Mouse (Mus musculus) midbrain, embryonic 14.5 days (tissue): Measurements from ENCODE around the gene Suclg2. TPM values are rescaled to one million over a fixed set of nuclear protein-coding genes. Genes with fewer than 3 reads are reported as not detected.

ENCODE experiments used
- ATAC-seq: fragments of 200-750 bp; cut with Nextera tagmentation; 2 replicates; pipeline ENCODE4 v1.8.0; 2017; ENCODE audit warnings: moderate number of reproducible peaks, moderate library complexity; ENCODE audit not compliant: low FRiP score, low TSS enrichment
- DNase-seq: peaks from one replicate; pipeline ENCODE4 v3.0.0-alpha.2; 2015
- H3K27ac ChIP-seq: fragments of 300-500 bp; sonication (generic); replicated peaks from 2 replicates; pipeline ENCODE4 v1.5.1; 2014; ENCODE audit warnings: mild to moderate bottlenecking, low read depth, low read length, moderate library complexity
- H3K27me3 ChIP-seq: fragments of 300-500 bp; sonication (generic); 2 replicates; pipeline ENCODE4 v1.6.1; 2014; ENCODE audit warnings: low read length, control low read depth, mixed read lengths; ENCODE audit not compliant: control insufficient read depth, insufficient read depth
- H3K36me3 ChIP-seq: fragments of 300-500 bp; sonication (generic); 2 replicates; pipeline ENCODE4 v1.6.1; 2014; ENCODE audit warnings: low read length, control low read depth; ENCODE audit not compliant: control insufficient read depth, insufficient read depth
- H3K4me1 ChIP-seq: fragments of 300-500 bp; sonication (generic); 2 replicates; pipeline ENCODE4 v1.6.1; 2014; ENCODE audit warnings: mild to moderate bottlenecking, antibody characterized with exemption, low read length, control low read depth; ENCODE audit not compliant: control insufficient read depth, insufficient read depth
- H3K4me2 ChIP-seq: fragments of 300-500 bp; sonication (generic); 2 replicates; pipeline ENCODE4 v1.6.1; 2014; ENCODE audit warnings: mild to moderate bottlenecking, low read length, moderate library complexity
- H3K4me3 ChIP-seq: fragments of 300-500 bp; sonication (generic); replicated peaks from 2 replicates; pipeline ENCODE4 v1.5.1; 2014; ENCODE audit warnings: low read depth, low read length
- H3K9ac ChIP-seq: fragments of 300-500 bp; sonication (generic); replicated peaks from 2 replicates; pipeline ENCODE4 v1.6.1; 2014; ENCODE audit warnings: mild to moderate bottlenecking, low read length, moderate library complexity
- H3K9me3 ChIP-seq: fragments of 300-500 bp; sonication (generic); 2 replicates; pipeline ENCODE4 v1.6.1; 2016; ENCODE audit warnings: low read length, control low read depth, mixed read lengths; ENCODE audit not compliant: control insufficient read depth
- WGBS: fragments of 180-500 bp; shearing (Covaris S2); extraction: QIAGEN DNeasy Blood & Tissue Kit; methylation state at CpG from one replicate; pipeline ENCODE4 v1.1.7; 2014; 5-methylcytosine and 5-hydroxymethylcytosine counted together
- polyA plus RNA-seq: library from polyadenylated mRNA; unstranded; fragments of >200 nt; fragmentation: Nextera tagmentation; extraction: Ambion mirVana; gene quantifications from 2 replicates; pipeline ENCODE4 v1.2.1, GENCODE M21; 2014

Suclg2 gene
- polyA plus RNA-seq, 1 experiment from 2014 or later, result 15.8 TPM

DNA sequence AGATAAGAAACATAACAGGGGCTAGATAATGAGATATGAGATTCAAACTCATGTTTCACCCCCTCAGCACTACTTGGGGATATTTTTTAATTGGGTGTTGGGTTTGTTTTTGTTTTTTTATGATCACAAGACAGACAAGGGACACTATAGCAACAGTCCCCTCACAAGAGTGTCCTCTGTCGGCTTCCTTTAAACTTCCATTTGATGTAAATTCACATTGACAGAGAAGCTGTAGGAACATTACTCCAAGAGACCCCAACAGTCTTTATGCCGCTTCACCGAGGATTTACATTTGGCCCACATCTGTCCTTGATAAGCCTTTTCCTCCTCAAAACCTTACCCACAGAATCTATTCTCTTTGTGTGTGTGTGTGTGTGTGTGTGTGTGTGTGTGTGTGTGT, 1.2 kb upstream of the Suclg2 start:
- DNase-seq, result no peak
- no peak overlapping the region for H3K4me2 ChIP-seq
- WGBS, result 73% methylated on average over 3 of the region's 3 CpGs
- H3K27me3 ChIP-seq, result no peaks in the 10 kb centered on the region
- no peaks in the 10 kb centered on the region for H3K36me3 ChIP-seq
- no peak for ATAC-seq
- peaks cover 7% of the 10 kb centered on the region; the same call in 1 of the 2 replicates for H3K4me1 ChIP-seq
- no peak overlapping the region for H3K27ac ChIP-seq
- H3K9me3 ChIP-seq, result no peaks in the 10 kb centered on the region
- no peak overlapping the region for H3K4me3 ChIP-seq
- H3K9ac ChIP-seq, result no peak overlapping the region

DNA sequence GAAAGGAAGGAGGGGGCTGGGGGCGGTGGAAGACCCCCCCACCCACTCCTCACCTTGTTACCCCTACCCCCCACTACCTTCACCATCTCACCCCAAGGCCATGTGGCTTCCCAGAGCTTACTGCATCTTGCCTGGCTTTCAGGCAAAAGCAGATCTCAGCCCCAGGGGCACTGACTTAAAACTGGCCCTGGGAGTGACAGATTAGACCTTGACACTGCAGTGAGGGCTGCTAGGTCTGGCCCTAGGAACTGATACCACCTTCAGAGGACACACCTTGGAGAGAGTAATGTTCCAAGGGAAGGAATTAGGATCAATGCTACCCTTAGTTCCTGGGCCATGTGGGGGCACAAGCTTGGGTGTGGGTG, 351 bp upstream of the Suclg2 start:
- Histone ChIP-seq H3K9me3 (no peaks in the 10 kb centered on the region), H3K36me3 (no peaks in the 10 kb centered on the region), H3K4me2 (peak overlapping the region; percentile 81), H3K27me3 (no peaks in the 10 kb centered on the region), H3K27ac (peak overlapping the region; percentile 52; the same call in 1 of the 2 replicates), H3K4me1 (peaks cover 7% of the 10 kb centered on the region; the same call in 1 of the 2 replicates), H3K9ac (peak overlapping the region; percentile 80), H3K4me3 (peak overlapping the region; percentile 68)
- ATAC-seq, result peak; percentile 76
- no peak for DNase-seq
- WGBS, result 0% methylated on average over 1 of the region's 1 CpGs

DNA sequence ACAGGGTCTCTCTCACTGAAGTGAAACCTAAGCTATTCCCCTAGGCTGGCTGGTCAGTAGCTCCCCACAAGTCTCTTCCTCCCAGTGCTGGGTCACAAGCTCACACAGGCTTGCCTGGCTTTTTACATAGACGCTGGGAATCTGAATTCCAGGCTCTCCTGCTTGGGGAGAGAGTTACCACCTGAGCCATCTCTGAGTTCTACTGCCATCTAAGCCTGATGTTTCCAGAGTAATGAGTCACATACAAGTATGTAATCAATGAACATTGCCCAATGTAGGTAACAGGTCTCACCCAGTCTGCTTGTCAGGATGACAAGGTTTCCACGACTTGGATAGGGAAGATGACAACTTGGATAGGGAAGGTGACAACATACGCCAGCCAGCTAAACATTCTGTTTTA, 1.5 kb downstream of the Suclg2 start:
- no peaks in the 10 kb centered on the region for H3K36me3 ChIP-seq
- H3K9me3 ChIP-seq, result no peaks in the 10 kb centered on the region
- no peak for DNase-seq
- H3K9ac ChIP-seq, result no peak overlapping the region
- no peak overlapping the region for H3K4me2 ChIP-seq
- H3K4me3 ChIP-seq, result no peak overlapping the region
- no peak overlapping the region for H3K27ac ChIP-seq
- WGBS, result 81% methylated on average over 3 of the region's 3 CpGs
- peaks cover 7% of the 10 kb centered on the region; the same call in 1 of the 2 replicates for H3K4me1 ChIP-seq
- H3K27me3 ChIP-seq, result no peaks in the 10 kb centered on the region
- ATAC-seq, result no peak

DNA sequence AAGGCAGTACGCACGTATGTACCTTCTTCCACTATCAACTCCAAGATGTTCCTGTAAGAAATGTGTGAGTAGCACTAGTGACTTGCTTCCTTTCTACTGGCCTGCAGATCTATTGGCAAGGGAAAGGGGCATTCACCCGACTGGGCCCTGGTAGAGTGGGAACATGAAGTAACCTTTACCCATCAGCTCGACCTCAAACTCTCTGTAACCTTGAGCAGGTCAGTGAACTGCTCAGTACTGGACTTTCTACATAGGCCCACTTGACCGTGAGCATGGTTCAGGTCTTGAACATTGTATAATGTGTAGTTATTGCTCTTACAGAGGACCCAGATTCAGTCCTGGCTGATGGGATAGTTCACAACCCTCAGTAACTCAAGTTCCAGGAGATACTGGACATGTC, 2.1 kb downstream of the Suclg2 start:
- H3K27ac ChIP-seq, result no peak overlapping the region
- no peaks in the 10 kb centered on the region for H3K27me3 ChIP-seq
- H3K4me3 ChIP-seq, result no peak overlapping the region
- H3K4me2 ChIP-seq, result no peak overlapping the region
- no peaks in the 10 kb centered on the region for H3K36me3 ChIP-seq
- peaks cover 7% of the 10 kb centered on the region; the same call in 1 of the 2 replicates for H3K4me1 ChIP-seq
- no peaks in the 10 kb centered on the region for H3K9me3 ChIP-seq
- ATAC-seq, result no peak
- DNase-seq, result no peak
- 93% methylated on average over 5 of the region's 5 CpGs for WGBS
- no peak overlapping the region for H3K9ac ChIP-seq

DNA sequence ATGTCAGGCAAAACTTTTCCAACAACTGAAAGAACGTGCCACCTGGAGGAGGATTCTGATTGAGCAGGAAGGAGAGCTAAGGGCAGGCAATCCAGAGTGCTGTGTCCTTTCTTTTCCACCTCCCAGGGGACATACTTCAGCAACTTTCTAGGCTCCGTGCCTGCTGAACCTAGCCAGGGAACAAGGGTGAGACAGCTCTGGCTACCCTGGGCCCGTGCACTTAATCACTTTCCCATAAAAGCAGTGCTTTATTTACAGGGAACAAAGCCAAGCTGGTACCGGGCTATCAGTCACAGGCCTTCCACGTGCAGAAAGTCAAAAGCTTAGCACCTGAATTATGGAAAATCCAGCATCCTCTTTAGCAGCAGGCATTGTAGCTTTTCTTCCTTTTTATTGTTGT, 5.4 kb downstream of the Suclg2 start:
- ATAC-seq (no peak), DNase-seq (no peak)
- Histone ChIP-seq H3K27ac (no peak overlapping the region), H3K9ac (no peak overlapping the region), H3K4me3 (no peak overlapping the region), H3K4me2 (no peak overlapping the region), H3K4me1 (0 out of 2 replicates have a peak, but pooled peaks cover 3% of the 10 kb centered on the region), H3K9me3 (no peaks in the 10 kb centered on the region), H3K27me3 (no peaks in the 10 kb centered on the region), H3K36me3 (no peaks in the 10 kb centered on the region)
- WGBS, result 14% methylated on average over 5 of the region's 5 CpGs

DNA sequence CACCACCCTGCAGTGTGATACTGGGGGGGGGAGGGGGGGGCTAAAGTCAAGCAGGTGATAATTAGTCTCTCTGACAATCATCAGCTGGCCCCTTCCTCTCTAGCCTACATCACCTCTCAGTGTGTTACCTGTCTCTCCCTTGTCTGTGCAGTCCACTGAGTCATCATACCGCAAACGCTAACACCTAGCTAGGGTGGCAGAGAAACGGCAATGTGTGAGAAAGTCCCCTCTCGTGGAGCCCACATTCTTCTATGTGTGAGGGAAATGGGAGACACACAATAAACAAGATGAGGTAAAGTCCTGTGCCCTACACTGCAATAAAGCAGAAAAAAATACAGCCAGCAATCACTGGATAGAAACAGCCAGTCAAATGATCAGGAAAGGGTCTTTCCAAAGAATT, 6.5 kb downstream of the Suclg2 start:
- Histone ChIP-seq H3K4me2 (no peak overlapping the region), H3K9ac (no peak overlapping the region), H3K27me3 (no peaks in the 10 kb centered on the region), H3K36me3 (no peaks in the 10 kb centered on the region), H3K4me3 (no peak overlapping the region), H3K4me1 (no peaks in the 10 kb centered on the region), H3K9me3 (no peaks in the 10 kb centered on the region), H3K27ac (no peak overlapping the region)
- WGBS, result 86% methylated on average over 4 of the region's 4 CpGs
- ATAC-seq (no peak), DNase-seq (no peak)

DNA sequence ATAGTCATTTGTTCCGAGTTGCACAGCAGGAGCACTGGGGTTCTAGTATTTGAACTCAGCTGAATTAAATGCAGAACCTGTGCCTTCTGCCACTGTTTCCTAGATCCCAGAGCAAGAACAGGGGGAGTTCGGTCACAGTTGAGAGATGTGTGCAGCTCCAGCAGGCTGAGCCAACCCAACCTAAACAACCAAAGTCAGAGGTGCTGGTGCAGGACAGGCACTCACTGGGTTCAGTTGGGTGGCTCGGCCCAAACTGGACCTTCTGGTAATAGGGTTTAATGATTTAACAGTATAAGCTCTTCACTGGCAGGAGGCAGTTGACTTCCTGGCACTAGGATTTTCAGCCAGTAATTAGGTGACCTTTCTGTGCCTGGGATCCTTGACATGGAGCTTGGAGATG, 6.9 kb downstream of the Suclg2 start:
- H3K9me3 ChIP-seq, result no peaks in the 10 kb centered on the region
- 90% methylated on average over 3 of the region's 3 CpGs for WGBS
- H3K27me3 ChIP-seq, result no peaks in the 10 kb centered on the region
- no peak overlapping the region for H3K4me3 ChIP-seq
- DNase-seq (no peak), ATAC-seq (no peak)
- no peak overlapping the region for H3K27ac ChIP-seq
- H3K9ac ChIP-seq, result no peak overlapping the region
- no peaks in the 10 kb centered on the region for H3K36me3 ChIP-seq
- H3K4me2 ChIP-seq, result no peak overlapping the region
- H3K4me1 ChIP-seq, result no peaks in the 10 kb centered on the region

DNA sequence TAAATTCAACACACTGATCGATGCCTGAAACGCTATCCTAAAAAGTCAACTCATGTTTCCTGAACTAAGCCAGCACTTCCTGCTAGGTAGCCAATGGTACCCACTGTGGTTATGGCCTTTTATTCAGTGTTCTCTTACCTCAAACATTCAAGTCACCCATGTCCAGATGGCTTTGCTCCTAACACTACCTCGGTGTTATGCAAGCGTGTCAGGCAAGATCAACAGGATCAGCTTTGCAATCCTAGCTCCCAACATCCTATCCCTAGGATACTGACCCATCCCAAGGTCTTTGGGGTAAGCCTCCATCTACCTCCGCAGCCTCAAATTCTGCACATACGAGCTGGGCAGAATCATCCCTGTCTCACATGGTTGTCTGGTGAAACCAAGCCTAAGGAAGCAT, 7.7 kb downstream of the Suclg2 start:
- 92% methylated on average over 6 of the region's 6 CpGs for WGBS
- no peak for ATAC-seq

DNA sequence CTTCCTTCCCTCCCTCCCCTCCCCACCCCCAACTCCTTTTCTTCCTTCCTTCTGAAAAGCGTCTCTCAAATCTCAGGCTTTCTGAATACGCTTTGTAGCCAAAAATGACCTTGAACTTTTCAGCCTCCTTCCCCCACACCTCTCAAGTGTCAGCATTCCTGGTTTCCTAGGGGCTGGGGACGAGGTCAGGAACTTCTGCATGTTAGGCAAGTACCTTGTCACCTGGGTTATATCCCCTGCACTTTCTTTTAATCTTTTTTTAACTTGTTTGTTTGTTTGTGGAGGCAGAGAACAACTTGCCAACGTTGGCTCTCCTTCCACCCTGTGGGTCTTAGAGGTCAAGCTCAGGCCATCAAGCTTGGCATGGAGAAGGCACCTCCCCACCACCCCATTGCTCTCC, 9.1 kb downstream of the Suclg2 start:
- Histone ChIP-seq H3K27ac (no peak overlapping the region), H3K27me3 (no peaks in the 10 kb centered on the region), H3K36me3 (no peaks in the 10 kb centered on the region), H3K4me3 (no peak overlapping the region), H3K9ac (no peak overlapping the region), H3K4me2 (no peak overlapping the region), H3K4me1 (no peaks in the 10 kb centered on the region), H3K9me3 (no peaks in the 10 kb centered on the region)
- no peak for DNase-seq
- no peak for ATAC-seq
- WGBS, result 57% methylated on average over 4 of the region's 4 CpGs

More for the DNA sequence above, 7.7 kb downstream of the Suclg2 start:
- no peak overlapping the region for H3K4me2 ChIP-seq
- H3K27ac ChIP-seq, result no peak overlapping the region
- no peak for DNase-seq
- H3K27me3 ChIP-seq, result no peaks in the 10 kb centered on the region
- no peak overlapping the region for H3K4me3 ChIP-seq
- H3K36me3 ChIP-seq, result no peaks in the 10 kb centered on the region
- H3K9ac ChIP-seq, result no peak overlapping the region
- no peaks in the 10 kb centered on the region for H3K9me3 ChIP-seq
- H3K4me1 ChIP-seq, result no peaks in the 10 kb centered on the region
